Mouse (Mus musculus): ENCODE results near the gene Pcgf6.

DNA sequence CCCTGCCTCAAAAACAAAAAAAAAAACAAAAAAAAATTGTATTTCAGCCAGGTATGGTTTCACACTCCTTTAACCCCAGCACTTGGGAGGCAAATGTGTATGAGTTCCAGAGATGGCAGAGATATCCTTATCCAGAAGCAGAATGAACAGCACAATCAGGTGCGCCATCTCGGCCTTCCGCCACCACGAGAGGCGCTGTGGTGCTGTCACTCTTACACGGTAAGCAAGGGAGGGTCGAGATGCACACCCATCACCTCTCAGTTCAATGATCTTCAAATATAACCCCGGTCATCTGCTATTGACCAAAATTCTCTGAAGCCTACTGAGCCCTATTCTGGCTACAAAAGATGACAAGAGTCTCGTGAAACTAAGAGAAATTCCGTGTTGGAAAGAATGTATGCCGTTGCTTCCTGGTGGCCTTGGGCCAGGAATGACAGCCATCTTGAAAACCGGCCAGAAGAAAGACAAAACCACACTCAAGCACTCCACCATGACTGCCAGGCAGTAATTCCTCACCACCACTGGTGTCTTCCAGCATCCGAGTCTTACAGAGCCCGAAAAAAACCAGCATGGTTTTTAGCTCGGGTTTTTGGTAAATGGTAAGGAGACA lies 38.1 kb downstream of the Pcgf6 start:
- TF ChIP-seq CTCF (IDR thresholded peaks at IDR 0.05; ENCODE audit: extremely low read depth, insufficient read depth, insufficient read length, insufficient replicate concordance): no peak
- TF ChIP-seq POLR2A (IDR thresholded peaks at IDR 0.05; ENCODE audit: low read depth, low read length): no peak
